Mouse (Mus musculus) brain, embryonic 14.5 days (tissue): ENCODE results near the gene Crb1.

Experiments
- CTCF ChIP-seq: fragments of 200-500 bp; IDR thresholded peaks from 2 replicates; pipeline ENCODE4 v1.5.1; 2012; ENCODE audit warnings: inconsistent platforms, mild to moderate bottlenecking, moderate library complexity, borderline replicate concordance; ENCODE audit not compliant: insufficient read depth, insufficient read length; ENCODE audit errors: extremely low read depth
- POLR2A ChIP-seq: fragments of 200-500 bp; IDR thresholded peaks from 2 replicates; pipeline ENCODE4 v1.6.1; 2012; ENCODE audit warnings: mild to moderate bottlenecking, inconsistent platforms, borderline replicate concordance; ENCODE audit not compliant: poor library complexity, insufficient read depth, insufficient read length, severe bottlenecking; ENCODE audit errors: extremely low read depth

DNA sequence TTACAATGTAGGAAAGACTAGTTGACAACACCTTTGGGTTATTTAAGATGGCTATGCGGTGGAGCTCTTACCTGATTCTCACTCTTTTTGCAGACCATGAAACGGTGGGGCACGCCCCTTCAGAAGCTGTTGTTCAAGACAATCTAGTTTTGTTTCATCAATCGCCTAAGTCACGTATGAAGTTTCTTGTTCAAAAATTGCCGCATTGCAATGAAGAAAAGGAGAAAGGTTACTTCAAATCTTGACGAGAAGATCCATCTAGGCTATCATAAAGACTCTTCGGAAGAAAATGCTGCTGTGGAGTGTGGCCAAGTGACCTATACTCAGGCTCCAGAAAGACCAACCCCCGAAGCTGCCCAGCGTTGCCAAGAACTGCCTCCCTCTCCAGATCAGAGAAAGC lies 46.0 kb upstream of the Crb1 start:
- TF ChIP-seq CTCF (no peak), POLR2A (no peak)
